Mouse (Mus musculus): ENCODE results near the gene Mrpl44. TPM values are rescaled to one million over a fixed set of nuclear protein-coding genes. Genes with fewer than 3 reads are reported as not detected.
A peak's percentile ranks its signal among the peaks of the same experiment; 100 is the strongest.

Gene Mrpl44
- total and polyA plus RNA-seq, 2 experiments: 9.2 to 22.7 TPM

DNA sequence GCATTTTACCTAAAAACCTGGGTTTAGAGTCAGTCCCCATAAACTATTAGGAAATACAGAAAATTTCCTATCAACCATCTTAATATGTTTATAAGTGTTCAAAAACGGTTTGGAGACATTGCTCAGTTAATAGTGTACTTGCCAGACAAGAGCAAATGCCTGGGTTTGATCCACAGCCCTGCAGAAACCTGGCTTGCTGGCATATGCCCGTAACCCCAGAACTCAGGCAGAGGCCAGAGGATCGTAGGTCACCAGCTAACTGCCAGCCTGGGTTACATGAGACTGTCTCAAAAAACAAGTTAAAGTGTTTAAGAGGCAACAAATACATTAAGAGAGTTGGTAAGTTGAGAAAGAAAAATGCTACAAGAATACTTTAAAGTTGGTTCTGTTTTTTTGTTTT is 20.9 kb upstream of the Mrpl44 start:
- Histone ChIP-seq H3K27ac (replicated peaks; ENCODE audit: insufficient read depth, low read depth, low read length) (no peak overlapping the region), H3K9ac (ENCODE audit: low read depth, low read length) (no peak overlapping the region), H3K4me3 (ENCODE audit: insufficient read depth, low read depth, low read length) (no peak overlapping the region), H3K4me1 (ENCODE audit: control insufficient read depth, insufficient read depth, low read length) (peaks cover 30% of the 10 kb centered on the region), H3K36me3 (ENCODE audit: control insufficient read depth, insufficient read depth, low read length) (no peaks in the 10 kb centered on the region), H3K79me2 (ENCODE audit: control insufficient read depth, insufficient read depth, low read length) (peaks cover 27% of the 10 kb centered on the region; the same call in 1 of the 2 replicates), H3K27me3 (ENCODE audit: control insufficient read depth, insufficient read depth, low read length) (no peaks in the 10 kb centered on the region)
- 28% methylated on average over 3 of the region's 3 CpGs for WGBS
- DNase-seq (ENCODE audit: extremely low read depth, low read depth, low spot score): peak; percentile 83
- no peak for TF ChIP-seq POLR2A (IDR thresholded peaks at IDR 0.05; ENCODE audit: extremely low read depth, insufficient read depth, low read length)
- no peak for TF ChIP-seq CTCF (IDR thresholded peaks at IDR 0.05; ENCODE audit: low read depth, low read length)

GRCm38 (mm10) chr1:79755376-79755775 is 20.4 kb upstream of the Mrpl44 start:
- Histone ChIP-seq H3K4me1 (ENCODE audit: control insufficient read depth, insufficient read depth, low read length) (peaks cover 33% of the 10 kb centered on the region), H3K27ac (replicated peaks; ENCODE audit: insufficient read depth, low read depth, low read length) (peak overlapping the region; percentile 15; the same call in 1 of the 2 replicates), H3K4me3 (ENCODE audit: insufficient read depth, low read depth, low read length) (no peak overlapping the region), H3K9ac (ENCODE audit: low read depth, low read length) (no peak overlapping the region), H3K79me2 (ENCODE audit: control insufficient read depth, insufficient read depth, low read length) (peaks cover 26% of the 10 kb centered on the region; the same call in 1 of the 2 replicates), H3K36me3 (ENCODE audit: control insufficient read depth, insufficient read depth, low read length) (no peaks in the 10 kb centered on the region), H3K27me3 (ENCODE audit: control insufficient read depth, insufficient read depth, low read length) (no peaks in the 10 kb centered on the region)
- no peak for TF ChIP-seq CTCF (IDR thresholded peaks at IDR 0.05; ENCODE audit: low read depth, low read length)
- peak; percentile 33 for DNase-seq (ENCODE audit: extremely low read depth, low read depth, low spot score)
- 12% methylated on average over 2 of the region's 2 CpGs for WGBS

GRCm38 (mm10) chr1:79756417-79756816 is 19.4 kb upstream of the Mrpl44 start:
- peaks cover 34% of the 10 kb centered on the region for H3K79me2 ChIP-seq (ENCODE audit: control insufficient read depth, insufficient read depth, low read length)
- no peak overlapping the region for H3K4me3 ChIP-seq (ENCODE audit: insufficient read depth, low read depth, low read length)
- TF ChIP-seq POLR2A (IDR thresholded peaks at IDR 0.05; ENCODE audit: extremely low read depth, insufficient read depth, low read length): no peak
- no peak for TF ChIP-seq CTCF (IDR thresholded peaks at IDR 0.05; ENCODE audit: low read depth, low read length)
- no peak overlapping the region for H3K9ac ChIP-seq (ENCODE audit: low read depth, low read length)
- no peaks in the 10 kb centered on the region for H3K36me3 ChIP-seq (ENCODE audit: control insufficient read depth, insufficient read depth, low read length)
- 57% methylated on average over 5 of the region's 5 CpGs for WGBS
- peak; percentile 82 for DNase-seq (ENCODE audit: extremely low read depth, low read depth, low spot score)
- no peaks in the 10 kb centered on the region for H3K27me3 ChIP-seq (ENCODE audit: control insufficient read depth, insufficient read depth, low read length)
- peaks cover 30% of the 10 kb centered on the region for H3K4me1 ChIP-seq (ENCODE audit: control insufficient read depth, insufficient read depth, low read length)
- H3K27ac ChIP-seq (replicated peaks; ENCODE audit: insufficient read depth, low read depth, low read length): no peak overlapping the region; the same call in 1 of the 2 replicates

- TF ChIP-seq POLR2A (IDR thresholded peaks at IDR 0.05; ENCODE audit: extremely low read depth, insufficient read depth, low read length) (no peak), CTCF (IDR thresholded peaks at IDR 0.05; ENCODE audit: low read depth, low read length) (no peak)
- no peak overlapping the region for H3K9ac ChIP-seq (ENCODE audit: low read depth, low read length)
- H3K4me3 ChIP-seq (ENCODE audit: insufficient read depth, low read depth, low read length): no peak overlapping the region
- no peaks in the 10 kb centered on the region for H3K36me3 ChIP-seq (ENCODE audit: control insufficient read depth, insufficient read depth, low read length)
- WGBS: 73% methylated on average over 7 of the region's 7 CpGs
- no peak for DNase-seq (ENCODE audit: extremely low read depth, low read depth, low spot score)
- H3K79me2 ChIP-seq (ENCODE audit: control insufficient read depth, insufficient read depth, low read length): peaks cover 35% of the 10 kb centered on the region
- H3K27me3 ChIP-seq (ENCODE audit: control insufficient read depth, insufficient read depth, low read length): no peaks in the 10 kb centered on the region
- H3K4me1 ChIP-seq (ENCODE audit: control insufficient read depth, insufficient read depth, low read length): peaks cover 23% of the 10 kb centered on the region
- no peak overlapping the region for H3K27ac ChIP-seq (replicated peaks; ENCODE audit: insufficient read depth, low read depth, low read length)
Observed at GRCm38 (mm10) chr1:79757161-79757560, 18.7 kb upstream of the Mrpl44 start.

DNA sequence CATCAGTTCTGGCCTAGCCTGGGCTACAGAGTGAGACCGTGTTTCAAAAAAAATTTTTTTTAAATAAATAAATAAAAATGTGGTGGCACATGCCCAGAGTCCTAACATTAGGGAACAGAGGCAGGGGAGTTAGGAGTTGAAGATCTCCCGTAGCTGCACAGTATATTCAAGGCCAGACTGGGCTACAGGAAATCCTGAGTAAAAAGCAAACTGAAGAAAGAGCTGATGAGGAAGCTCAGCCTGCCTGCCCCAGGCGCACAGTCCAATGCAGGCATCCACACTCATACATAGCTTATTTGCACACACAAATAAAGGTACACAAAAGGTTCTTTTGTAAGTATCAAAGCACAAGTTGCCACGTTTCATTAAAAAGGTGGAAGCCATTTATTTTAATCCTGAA is 18.2 kb upstream of the Mrpl44 start:
- Histone ChIP-seq H3K27ac (replicated peaks; ENCODE audit: insufficient read depth, low read depth, low read length) (no peak overlapping the region), H3K27me3 (ENCODE audit: control insufficient read depth, insufficient read depth, low read length) (no peaks in the 10 kb centered on the region), H3K4me1 (ENCODE audit: control insufficient read depth, insufficient read depth, low read length) (peaks cover 20% of the 10 kb centered on the region), H3K36me3 (ENCODE audit: control insufficient read depth, insufficient read depth, low read length) (no peaks in the 10 kb centered on the region), H3K79me2 (ENCODE audit: control insufficient read depth, insufficient read depth, low read length) (peaks cover 35% of the 10 kb centered on the region), H3K9ac (ENCODE audit: low read depth, low read length) (no peak overlapping the region), H3K4me3 (ENCODE audit: insufficient read depth, low read depth, low read length) (no peak overlapping the region)
- no peak for DNase-seq (ENCODE audit: extremely low read depth, low read depth, low spot score)
- TF ChIP-seq CTCF (IDR thresholded peaks at IDR 0.05; ENCODE audit: low read depth, low read length) (no peak), POLR2A (IDR thresholded peaks at IDR 0.05; ENCODE audit: extremely low read depth, insufficient read depth, low read length) (no peak)
- 56% methylated on average over 4 of the region's 4 CpGs for WGBS

DNA sequence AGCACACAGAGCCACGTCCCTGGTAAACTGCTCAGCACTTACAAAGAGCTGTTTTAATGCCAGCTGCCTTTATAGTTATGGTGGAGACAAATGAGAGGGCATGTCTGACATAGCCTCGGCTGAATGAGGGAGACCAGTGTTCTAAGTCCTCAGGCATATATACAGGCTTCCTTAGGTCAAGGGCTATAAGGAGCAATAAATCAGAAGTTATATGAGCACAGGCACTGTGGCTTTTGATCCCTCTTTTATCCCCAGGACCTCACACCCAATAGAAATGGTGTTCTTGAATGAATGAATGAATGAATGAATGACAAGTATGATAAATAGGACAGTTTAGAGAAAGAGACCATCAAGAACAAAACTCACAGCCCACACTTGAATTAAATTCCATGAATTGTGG is 16.8 kb upstream of the Mrpl44 start:
- H3K27ac ChIP-seq (replicated peaks; ENCODE audit: insufficient read depth, low read depth, low read length): no peak overlapping the region
- no peaks in the 10 kb centered on the region for H3K27me3 ChIP-seq (ENCODE audit: control insufficient read depth, insufficient read depth, low read length)
- H3K79me2 ChIP-seq (ENCODE audit: control insufficient read depth, insufficient read depth, low read length): peaks cover 25% of the 10 kb centered on the region
- H3K9ac ChIP-seq (ENCODE audit: low read depth, low read length): no peak overlapping the region
- WGBS: 79% methylated on average over 2 of the region's 2 CpGs
- H3K36me3 ChIP-seq (ENCODE audit: control insufficient read depth, insufficient read depth, low read length): no peaks in the 10 kb centered on the region
- H3K4me3 ChIP-seq (ENCODE audit: insufficient read depth, low read depth, low read length): no peak overlapping the region
- DNase-seq (ENCODE audit: extremely low read depth, low read depth, low spot score): no peak
- H3K4me1 ChIP-seq (ENCODE audit: control insufficient read depth, insufficient read depth, low read length): peaks cover 15% of the 10 kb centered on the region
- TF ChIP-seq POLR2A (IDR thresholded peaks at IDR 0.05; ENCODE audit: extremely low read depth, insufficient read depth, low read length): no peak
- no peak for TF ChIP-seq CTCF (IDR thresholded peaks at IDR 0.05; ENCODE audit: low read depth, low read length)

All from liver, adult 2 months (tissue).